Mouse (Mus musculus) liver, postnatal 0 days (tissue): ENCODE measurements at regions not wholly inside any gene's neighbourhood (a gene's known extent, or its start where the extent isn't known, plus 50 kb on each side); places are given as distances from the start of the nearest gene placed in this dataset.

Experiments used
- CTCF ChIP-seq: sonication (generic); IDR thresholded peaks from 2 replicates; pipeline ENCODE4 v1.5.1; 2016; ENCODE audit warnings: antibody characterized with exemption, low read depth
- EP300 ChIP-seq: IDR thresholded peaks from 2 replicates; pipeline ENCODE4 v1.6.1; 2016; ENCODE audit warnings: antibody characterized with exemption, low read depth, mild to moderate bottlenecking

DNA sequence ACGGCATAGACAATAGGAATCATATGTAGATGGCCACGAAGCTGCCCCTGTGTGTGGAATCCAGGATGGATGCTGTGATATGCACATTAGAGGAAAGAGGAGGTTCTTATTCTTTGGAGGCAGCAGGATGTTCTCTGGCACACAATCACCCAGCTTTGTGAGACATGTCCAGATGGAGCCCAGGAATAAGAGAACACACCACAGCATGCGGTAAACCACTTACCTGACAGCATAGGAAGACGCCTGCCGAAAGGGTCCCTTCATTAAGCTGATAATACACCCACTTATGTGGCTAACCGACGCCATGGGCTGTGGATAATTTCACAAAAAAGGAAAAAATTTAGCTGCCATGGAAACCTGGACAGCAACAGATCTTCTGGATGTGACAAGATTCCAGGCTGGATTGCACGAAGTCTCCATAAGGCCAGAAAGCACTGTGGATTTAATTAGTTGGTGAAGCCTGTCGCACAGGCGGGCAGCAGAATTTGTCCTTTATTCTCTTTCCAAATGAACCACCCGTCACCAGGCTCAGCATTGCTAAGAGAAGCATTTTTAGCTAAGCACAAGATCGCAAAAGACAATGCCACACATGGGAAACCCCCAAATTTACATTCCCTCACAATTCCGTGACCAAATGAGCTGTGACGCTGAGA, 61.5 kb upstream of the Nrp1 start:
- TF ChIP-seq CTCF: no peak
- TF ChIP-seq EP300: no peak
